17 mouse cellular contexts compared by ENCODE assay signal in the genomic region with DNA sequence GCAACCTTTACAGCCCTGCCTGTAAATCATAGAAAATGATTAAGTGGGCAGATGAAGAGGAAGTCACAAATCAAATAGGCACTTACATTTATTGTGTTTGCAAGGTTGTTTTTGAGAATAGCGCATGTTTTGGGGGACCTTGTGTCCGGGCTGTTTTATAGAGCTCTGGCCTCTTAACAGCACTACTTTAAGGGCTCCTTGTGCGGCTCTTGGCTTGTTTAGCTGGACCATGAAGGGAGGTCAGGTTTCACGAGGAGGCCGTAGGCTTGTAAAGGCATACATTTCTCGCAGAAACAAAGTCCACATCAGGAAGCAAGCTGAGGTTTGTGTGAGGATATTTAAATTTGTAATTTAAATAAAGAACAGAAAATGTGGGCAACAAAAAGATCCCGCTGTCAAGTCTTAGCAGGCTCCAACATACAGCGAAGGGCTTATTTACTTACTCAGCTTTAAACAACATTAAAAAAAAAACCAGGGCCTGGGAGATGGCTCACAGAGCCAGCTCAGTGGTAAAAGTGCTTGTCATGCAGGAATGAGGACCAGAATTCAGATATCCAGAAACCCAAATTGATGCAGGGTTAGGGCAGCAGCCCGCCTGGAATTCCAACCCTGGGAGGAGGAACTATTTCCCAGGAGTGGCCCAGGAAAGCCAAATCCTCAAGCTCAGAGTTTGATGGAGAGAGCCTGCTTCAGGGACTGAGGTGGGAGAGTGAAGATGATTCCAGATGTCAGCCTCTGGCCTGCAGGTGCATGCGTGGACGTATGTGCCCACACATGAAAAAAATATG. TPM values are rescaled to one million over a fixed set of nuclear protein-coding genes. Genes with fewer than 3 reads are reported as not detected.
DNase-seq lines count a peak whose midpoint lies in the region; ATAC-seq lines count a peak whose summit lies in the region.
"Had no signal": no experiment of that assay in that cellular context is flagged by ENCODE, and none has a peak within 500 bp of the region (broad histone marks: within the 10 kb centered on the region; RNA-seq: fewer than 3 reads in every experiment).

No protein-coding gene starts in this region.

- H3K4me3 ChIP-seq in hindbrain, embryonic 12.5 days: no peak overlapping the region
- no peak overlapping the region for H3K4me3 ChIP-seq in hindbrain, embryonic 13.5 days
- H3K4me3 ChIP-seq in embryonic facial prominence, embryonic 10.5 days: no peak overlapping the region
- no peak overlapping the region for H3K4me3 ChIP-seq in limb, embryonic 11.5 days (ENCODE audit: low read depth, low read length)
- H3K4me3 ChIP-seq: forebrain, embryonic 13.5 days; heart, adult 2 months; stomach, embryonic 15.5 days had no signal

- peaks cover 32% of the 10 kb centered on the region for H3K4me1 ChIP-seq in hindbrain, embryonic 12.5 days
- H3K4me1 ChIP-seq in hindbrain, embryonic 13.5 days (replicated peaks): peaks cover 13% of the 10 kb centered on the region
- peaks cover 49% of the 10 kb centered on the region for H3K4me1 ChIP-seq in embryonic facial prominence, embryonic 10.5 days
- peaks cover 15% of the 10 kb centered on the region for H3K4me1 ChIP-seq in limb, embryonic 11.5 days (ENCODE audit: control insufficient read depth, insufficient read depth, low read length)

- 63% methylated on average over 11 of the region's 11 CpGs for WGBS in hindbrain, embryonic 12.5 days
- WGBS in hindbrain, embryonic 13.5 days: 65% methylated on average over 11 of the region's 11 CpGs
- WGBS in embryonic facial prominence, embryonic 10.5 days: 55% methylated on average over 11 of the region's 11 CpGs
- 29% methylated on average over 11 of the region's 11 CpGs for WGBS in limb, embryonic 11.5 days

- ATAC-seq in hindbrain, embryonic 12.5 days (ENCODE audit: low FRiP score): no peak
- ATAC-seq in hindbrain, embryonic 13.5 days (ENCODE audit: low FRiP score): no peak
- ATAC-seq in limb, embryonic 11.5 days (ENCODE audit: insufficient number of reproducible peaks, low FRiP score, low TSS enrichment, low read depth): 0 out of 2 replicates have a peak, but pooled peaks have one; percentile 41
- ATAC-seq: forebrain, embryonic 13.5 days had no signal

- H3K9ac ChIP-seq in hindbrain, embryonic 12.5 days: no peak overlapping the region
- H3K9ac ChIP-seq in hindbrain, embryonic 13.5 days: no peak overlapping the region
- H3K9ac ChIP-seq in limb, embryonic 11.5 days (ENCODE audit: low read length): no peak overlapping the region
- H3K9ac ChIP-seq: forebrain, embryonic 13.5 days; stomach, embryonic 15.5 days had no signal

- DNase-seq in MN1 (ENCODE audit: low spot score): peak; percentile 18
- DNase-seq in embryonic facial prominence, embryonic 10.5 days (ENCODE audit: low spot score): no peak
- DNase-seq in limb, embryonic 11.5 days (ENCODE audit: low spot score): peak; percentile 71
- DNase-seq in thymus, postnatal 14 days: no peak
- no peak for DNase-seq in spleen, adult 12 weeks (ENCODE audit: low spot score)
- DNase-seq: cerebellum, adult 11 months; heart, adult 2 months; heart, postnatal 4 days; kidney, adult 11 months; layer of hippocampus, adult 9-11 months; midbrain, embryonic 14.5 days; right cerebral cortex, postnatal 4 days; thymus, postnatal 36 days had no signal

- H3K36me3 ChIP-seq in hindbrain, embryonic 12.5 days: no peaks in the 10 kb centered on the region
- no peaks in the 10 kb centered on the region for H3K36me3 ChIP-seq in hindbrain, embryonic 13.5 days
- peaks cover 43% of the 10 kb centered on the region for H3K36me3 ChIP-seq in embryonic facial prominence, embryonic 10.5 days (replicated peaks)
- no peaks in the 10 kb centered on the region for H3K36me3 ChIP-seq in limb, embryonic 11.5 days (ENCODE audit: control insufficient read depth, insufficient read depth, low read length)
- H3K36me3 ChIP-seq: stomach, embryonic 15.5 days had no signal

- H3K27ac ChIP-seq in hindbrain, embryonic 12.5 days: peak overlapping the region; percentile 32; the same call in 1 of the 2 replicates
- no peak overlapping the region for H3K27ac ChIP-seq in hindbrain, embryonic 13.5 days
- peak overlapping the region; percentile 66 for H3K27ac ChIP-seq in embryonic facial prominence, embryonic 10.5 days (replicated peaks)
- H3K27ac ChIP-seq in limb, embryonic 11.5 days (replicated peaks; ENCODE audit: low read depth, low read length): peak overlapping the region; percentile 49
- H3K27ac ChIP-seq: forebrain, embryonic 13.5 days; heart, adult 2 months; stomach, embryonic 15.5 days had no signal

- no peak overlapping the region for H3K4me2 ChIP-seq in hindbrain, embryonic 12.5 days (replicated peaks)
- no peak overlapping the region for H3K4me2 ChIP-seq in hindbrain, embryonic 13.5 days
- peak overlapping the region; percentile 20; the same call in 1 of the 2 replicates for H3K4me2 ChIP-seq in limb, embryonic 11.5 days (ENCODE audit: low read depth, severe bottlenecking)
- H3K4me2 ChIP-seq: forebrain, embryonic 13.5 days; stomach, embryonic 15.5 days had no signal

- no peaks in the 10 kb centered on the region for H3K9me3 ChIP-seq in hindbrain, embryonic 12.5 days (replicated peaks)
- H3K9me3 ChIP-seq in hindbrain, embryonic 13.5 days: no peaks in the 10 kb centered on the region
- no peaks in the 10 kb centered on the region for H3K9me3 ChIP-seq in embryonic facial prominence, embryonic 10.5 days
- H3K9me3 ChIP-seq in limb, embryonic 11.5 days (ENCODE audit: control insufficient read depth, low read length): no peaks in the 10 kb centered on the region
- H3K9me3 ChIP-seq: forebrain, embryonic 13.5 days; stomach, embryonic 15.5 days had no signal

- H3K27me3 ChIP-seq in hindbrain, embryonic 12.5 days: no peaks in the 10 kb centered on the region
- H3K27me3 ChIP-seq in hindbrain, embryonic 13.5 days: no peaks in the 10 kb centered on the region
- no peaks in the 10 kb centered on the region for H3K27me3 ChIP-seq in embryonic facial prominence, embryonic 10.5 days (replicated peaks; ENCODE audit: low read depth, poor library complexity, severe bottlenecking)
- no peaks in the 10 kb centered on the region for H3K27me3 ChIP-seq in limb, embryonic 11.5 days (ENCODE audit: control insufficient read depth, insufficient read depth, low read length)
- H3K27me3 ChIP-seq: forebrain, embryonic 13.5 days; stomach, embryonic 15.5 days had no signal

RNA-seq across cellular contexts. Expression of gene Prtg, which starts 30.2 kb away (rescaled TPM):
- 2.1 and 2.2 TPM in 2 replicates for polyA plus RNA-seq in hindbrain, embryonic 12.5 days (2016; fragmentation: Nextera tagmentation; extraction: Ambion mirVana)
- 0.72 and 0.74 TPM in 2 replicates for polyA plus RNA-seq in hindbrain, embryonic 13.5 days (2015; fragmentation: Nextera tagmentation; extraction: Ambion mirVana)
- 9.5 and 15.1 TPM in 2 replicates for polyA plus RNA-seq in embryonic facial prominence, embryonic 10.5 days (2016; fragmentation: Nextera tagmentation; extraction: Ambion mirVana)
- polyA plus RNA-seq in limb, embryonic 11.5 days (2014; fragmentation: Nextera tagmentation; extraction: Ambion mirVana): 2.7 and 3.2 TPM in 2 replicates

Comparison
In these comparisons a context has a peak if more than half of its experiments do, and no peak if none do; other contexts are left out.
1. DNase-seq: peak in MN1 (single experiment) and limb, embryonic 11.5 days (single experiment); none in embryonic facial prominence, embryonic 10.5 days (single experiment), thymus, postnatal 14 days (single experiment) and spleen, adult 12 weeks (single experiment).